Mouse (Mus musculus) embryonic fibroblast, embryonic 13.5 days (primary cell): ENCODE results near the gene Fam53b.

ENCODE experiments used
- CTCF ChIP-seq: IDR thresholded peaks from 2 replicates; pipeline ENCODE4 v1.5.1; 2011; ENCODE audit warnings: mild to moderate bottlenecking, control low read depth, low read length, moderate library complexity, borderline replicate concordance; ENCODE audit not compliant: insufficient read depth
- POLR2A ChIP-seq: IDR thresholded peaks from 2 replicates; pipeline ENCODE4 v1.6.1; 2011; ENCODE audit warnings: low read depth, mild to moderate bottlenecking, control low read depth, low read length, moderate library complexity

DNA sequence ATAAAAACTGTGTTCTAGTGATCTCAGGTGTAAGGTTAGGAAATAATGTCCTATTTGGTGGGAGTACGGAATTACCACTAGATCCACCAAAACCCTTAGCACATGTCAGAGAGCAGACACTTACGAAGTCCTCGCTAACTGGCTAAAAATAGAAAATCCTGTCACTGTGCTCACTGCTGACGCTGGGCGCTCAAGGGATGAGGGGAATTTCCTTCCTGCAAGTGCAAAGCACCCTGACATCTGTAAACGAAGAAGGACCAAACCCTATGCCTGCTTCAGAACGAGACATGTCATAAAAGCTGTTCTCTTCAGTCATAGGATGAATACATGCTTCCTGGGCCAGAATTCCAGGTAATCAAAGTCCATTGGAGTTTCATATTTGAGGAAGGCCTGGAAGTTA, 27.7 kb downstream of the Fam53b start:
- TF ChIP-seq POLR2A (no peak), CTCF (no peak)
